Mouse (Mus musculus) natural killer cell, adult 2 months (primary cell): ENCODE results near the gene Plaur.
A peak's percentile ranks its signal among the peaks of the same experiment; 100 is the strongest.

Experiments used
- DNase-seq, 2 experiments: peaks; one replicate each; pipeline ENCODE4 v3.0.0; 2022; ENCODE audit warnings: low spot score in 2 of 2

The Plaur gene

DNA sequence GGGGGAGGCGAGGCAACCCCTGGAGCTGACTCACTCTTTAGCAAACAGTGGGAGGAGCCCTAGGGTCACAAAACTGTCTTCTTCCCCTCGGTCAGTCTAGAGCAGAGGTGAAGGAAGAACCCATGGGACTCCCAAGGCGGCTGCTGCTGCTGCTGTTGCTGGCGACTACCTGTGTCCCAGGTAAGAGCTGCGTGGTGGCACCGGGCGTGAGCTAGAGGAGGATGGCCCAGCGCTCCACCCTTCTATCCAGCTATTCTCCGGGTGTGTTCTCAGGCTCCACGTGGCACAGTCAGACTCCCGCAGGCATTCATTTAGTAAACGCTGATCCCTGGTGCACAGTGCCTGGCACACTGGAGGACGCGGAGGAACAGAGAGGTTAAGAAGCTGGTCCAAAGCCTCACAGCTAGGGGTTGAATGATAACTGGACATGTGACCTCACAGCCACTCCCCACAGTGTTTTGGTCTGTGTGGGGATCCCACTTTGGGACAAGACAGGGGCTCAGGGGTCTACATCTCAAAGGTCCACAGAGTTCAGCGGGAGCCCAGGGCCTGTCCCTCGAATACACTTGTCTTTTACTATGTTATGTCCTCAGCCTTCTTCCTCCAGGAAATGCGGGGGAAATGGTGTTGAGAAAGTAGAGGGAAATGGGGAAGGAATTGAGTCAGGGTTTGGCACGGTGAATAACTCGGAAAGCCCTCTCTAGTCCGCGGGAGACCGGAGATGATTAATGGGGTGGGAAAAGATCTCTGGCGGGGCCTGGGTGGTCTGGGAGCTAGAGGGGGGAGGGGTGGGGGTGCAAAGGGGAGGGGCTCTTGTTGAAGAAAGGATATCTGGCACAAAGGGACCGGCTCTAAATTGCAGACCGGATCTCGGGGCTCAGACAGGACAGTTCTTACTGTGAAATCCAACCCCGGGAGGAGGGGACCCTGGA is at the start of gene Plaur:
TSS of gene Plaur (plus strand) at position 97 of the 932 bp plus-strand sequence.
- DNase-seq, result peak in 1 of 2 experiments; percentile 64

DNA sequence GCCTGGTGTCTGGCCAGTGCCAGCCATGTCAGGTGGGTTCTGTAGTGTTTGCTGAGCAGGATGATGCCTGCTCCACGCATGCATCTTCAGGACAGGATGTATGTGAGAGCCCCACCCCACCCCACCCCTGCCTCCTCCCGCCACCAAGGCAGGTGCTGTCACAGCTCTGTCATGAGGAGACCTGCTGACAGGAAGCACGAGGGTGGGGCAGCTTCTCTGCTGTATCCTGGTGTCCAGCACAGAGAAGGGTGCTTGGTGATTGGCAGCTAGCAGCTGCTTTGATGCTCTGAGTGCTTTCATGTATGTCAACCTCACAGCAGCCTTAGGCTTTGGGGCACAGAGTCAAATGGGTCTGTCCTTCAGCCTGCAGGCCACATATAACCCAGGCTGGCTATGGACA is 48.7 kb upstream of the Plaur start:
- peak; percentile 65 to 85 for DNase-seq

DNA sequence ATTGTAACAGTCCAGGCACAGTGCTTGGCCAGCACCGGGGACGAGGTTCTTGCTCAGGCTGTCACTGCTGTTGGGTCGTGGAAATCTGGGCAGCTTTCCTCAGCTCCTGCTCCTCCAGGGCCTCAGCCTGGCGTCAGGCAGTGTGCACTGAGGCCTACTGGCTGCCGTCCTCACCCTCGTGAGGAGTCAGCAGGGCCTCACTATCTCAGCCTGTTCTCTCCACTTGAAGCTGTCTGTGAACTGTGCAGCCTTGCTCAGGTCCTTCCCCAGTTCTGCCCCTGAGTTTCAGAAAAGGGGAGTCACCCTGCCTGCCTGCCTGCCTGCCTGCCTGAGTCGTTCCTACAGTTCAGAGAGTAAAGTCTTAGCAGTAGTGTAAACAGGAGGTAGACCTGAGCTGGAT is 47.0 kb upstream of the Plaur start:
- no peak for DNase-seq

DNA sequence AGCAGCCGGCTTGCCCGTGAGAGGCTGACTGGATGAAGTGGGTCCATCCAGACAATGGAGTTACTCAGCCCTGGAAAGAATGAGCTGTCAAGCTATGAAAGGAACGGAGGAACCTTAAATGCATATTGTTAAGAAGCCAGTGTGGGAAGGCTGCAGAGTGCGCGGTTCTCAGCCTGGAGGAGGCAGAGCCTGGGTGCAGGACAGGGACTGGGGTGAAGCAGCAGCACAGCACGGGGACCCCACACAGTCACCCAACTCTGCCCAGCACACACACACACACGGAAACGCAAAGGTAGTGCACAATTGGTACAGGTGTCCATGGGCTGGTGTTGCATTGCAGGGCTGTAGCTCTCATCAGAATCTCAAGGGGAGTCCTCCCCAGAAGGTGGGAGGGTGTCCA is 42.7 kb upstream of the Plaur start:
- no peak for DNase-seq

DNA sequence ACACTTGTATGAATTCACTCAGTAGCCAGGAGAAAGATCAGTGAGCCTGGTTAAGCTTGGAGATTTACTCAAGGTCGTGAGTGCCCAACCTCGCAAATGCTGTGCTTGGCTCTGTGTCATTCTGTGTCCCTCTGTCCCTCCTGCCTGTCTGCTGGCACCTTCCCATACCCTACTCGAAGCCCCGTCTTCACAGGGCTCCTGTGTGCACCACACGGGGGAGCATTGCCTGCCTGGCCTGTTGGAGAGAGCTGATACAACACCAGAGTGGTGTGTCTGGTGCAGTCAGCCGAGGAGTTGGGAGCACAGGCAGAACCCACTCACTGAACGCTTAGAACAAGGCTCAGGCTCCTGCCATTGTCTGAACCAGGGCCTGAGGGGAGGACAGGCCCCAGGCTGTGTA is 40.6 kb upstream of the Plaur start:
- DNase-seq, result no peak

DNA sequence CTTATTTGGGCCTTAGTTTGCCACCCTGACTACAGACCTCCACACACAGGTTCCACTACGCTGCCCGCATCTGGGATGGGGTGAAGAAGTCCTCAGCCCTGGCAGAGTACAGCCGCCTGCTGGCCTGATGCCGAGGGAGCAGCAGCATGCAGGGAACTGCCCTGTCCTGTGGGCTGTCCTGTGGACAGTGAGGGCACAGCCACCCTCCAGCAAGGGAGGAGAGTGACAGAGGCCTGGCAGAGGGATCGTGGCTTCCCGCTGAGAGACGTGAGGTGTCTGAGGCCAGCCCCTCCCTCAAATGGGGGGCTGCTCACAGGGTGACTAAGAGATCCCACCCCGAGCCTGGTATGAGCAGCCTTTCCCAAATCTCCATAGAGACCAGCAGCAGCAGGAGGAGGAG is 40.0 kb upstream of the Plaur start:
- no peak for DNase-seq

DNA sequence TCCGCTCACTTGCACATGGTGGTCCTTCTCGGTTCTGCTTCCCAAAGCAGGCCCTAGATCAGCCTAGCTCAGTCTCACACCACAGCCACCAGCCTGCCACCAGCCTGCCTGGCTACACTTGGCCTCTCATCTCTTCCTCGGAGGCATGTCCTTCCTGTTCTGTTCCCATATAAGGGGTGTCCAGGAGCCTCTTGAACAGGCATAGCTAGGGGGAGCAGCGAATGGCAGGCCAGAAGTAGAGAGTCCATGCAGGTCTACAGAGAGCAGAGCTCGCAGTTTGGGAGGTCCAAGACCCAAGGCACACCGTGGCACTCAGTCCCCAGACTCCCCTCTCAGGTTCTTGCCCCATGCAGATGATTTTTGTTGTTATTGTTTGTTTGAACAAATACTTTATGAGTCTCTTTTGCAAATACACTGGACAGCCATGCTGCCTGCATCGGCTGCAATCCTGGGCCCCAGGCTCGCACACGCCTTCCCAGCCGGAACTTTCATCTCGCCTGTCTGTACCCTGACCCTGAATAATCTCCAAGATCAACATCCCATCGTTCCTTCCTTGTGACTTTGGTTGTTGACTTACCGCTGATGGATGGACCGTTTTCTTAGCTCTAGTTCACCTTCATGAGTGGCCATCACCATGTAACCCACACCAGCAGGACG is 39.0 kb upstream of the Plaur start:
- DNase-seq, result no peak

DNA sequence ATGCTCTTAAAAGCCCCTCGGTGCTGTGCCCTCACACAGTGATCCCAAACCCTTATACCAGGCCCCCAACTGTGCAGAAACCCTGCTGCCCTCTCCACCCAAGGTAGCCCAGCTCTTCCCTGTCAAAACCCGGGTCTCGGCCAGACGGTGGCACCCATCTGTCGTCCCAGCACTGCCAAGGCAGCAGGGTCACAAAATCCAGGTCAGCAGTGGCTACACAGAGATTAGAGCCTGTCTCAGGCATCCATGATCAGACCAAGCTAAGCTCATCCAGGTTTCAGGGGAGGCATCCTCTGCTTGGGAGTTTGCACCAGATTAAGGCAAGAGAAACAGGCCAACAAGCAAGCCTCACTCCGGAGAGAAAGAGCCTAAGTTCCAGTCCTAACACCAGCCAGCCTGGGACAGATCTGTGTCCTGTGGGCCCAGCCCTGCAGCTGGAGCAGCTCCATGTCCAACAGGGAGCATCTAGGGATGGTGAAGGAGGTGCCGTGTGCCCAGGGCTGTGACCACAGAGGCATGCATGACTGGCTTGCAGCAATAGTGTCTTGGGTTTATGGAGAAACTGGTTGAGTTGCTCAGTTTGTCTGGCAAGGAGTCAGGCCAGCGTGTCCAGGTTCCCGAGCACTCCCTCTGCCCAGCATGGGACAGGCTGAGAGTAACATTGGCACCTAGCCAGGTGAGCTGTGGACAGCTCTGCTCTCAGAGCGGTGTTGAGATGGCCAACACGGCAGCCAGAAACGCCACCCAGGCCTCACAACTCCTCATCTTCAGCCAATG is 38.1 kb upstream of the Plaur start:
- no peak for DNase-seq

DNA sequence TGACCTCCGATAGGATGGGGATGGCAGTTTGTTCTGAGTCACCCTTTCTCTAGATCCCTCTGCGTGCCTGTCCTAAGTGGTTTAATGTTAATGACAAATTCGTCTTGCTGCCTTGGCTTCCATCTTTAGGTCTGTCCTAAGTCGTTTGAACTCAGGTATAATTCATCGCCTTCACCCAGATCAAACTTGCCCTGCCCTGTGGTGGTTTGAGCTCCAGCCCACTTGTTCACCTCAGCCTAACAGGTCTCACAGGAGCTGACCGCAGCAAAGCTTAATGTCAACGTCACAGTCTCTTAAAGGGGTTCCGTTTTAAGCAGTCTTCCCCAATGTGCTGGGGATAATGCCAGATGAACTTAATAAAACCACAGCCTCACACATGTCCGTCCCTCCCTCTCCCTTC is 36.4 kb upstream of the Plaur start:
- DNase-seq, result peak; percentile 56 to 65

DNA sequence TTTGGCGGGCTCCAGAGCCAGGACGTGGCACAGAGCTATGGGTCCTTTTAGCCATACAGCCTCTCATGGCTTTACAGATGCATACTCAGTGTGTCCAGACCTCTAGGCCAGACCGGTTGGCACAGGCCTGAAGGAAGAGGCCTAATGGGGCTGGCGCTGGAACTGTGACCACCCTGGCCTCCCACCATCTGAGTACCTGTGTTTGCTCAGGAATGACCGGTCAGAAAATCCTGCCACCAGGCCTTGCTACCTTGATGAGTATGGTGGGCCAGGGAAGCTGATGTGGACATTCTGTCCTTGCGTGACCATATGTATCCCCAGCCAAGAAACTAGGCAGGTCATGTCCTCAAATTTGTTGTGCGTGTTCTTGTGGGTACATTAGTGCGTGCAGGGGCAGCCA is 35.1 kb upstream of the Plaur start:
- DNase-seq, result no peak

DNA sequence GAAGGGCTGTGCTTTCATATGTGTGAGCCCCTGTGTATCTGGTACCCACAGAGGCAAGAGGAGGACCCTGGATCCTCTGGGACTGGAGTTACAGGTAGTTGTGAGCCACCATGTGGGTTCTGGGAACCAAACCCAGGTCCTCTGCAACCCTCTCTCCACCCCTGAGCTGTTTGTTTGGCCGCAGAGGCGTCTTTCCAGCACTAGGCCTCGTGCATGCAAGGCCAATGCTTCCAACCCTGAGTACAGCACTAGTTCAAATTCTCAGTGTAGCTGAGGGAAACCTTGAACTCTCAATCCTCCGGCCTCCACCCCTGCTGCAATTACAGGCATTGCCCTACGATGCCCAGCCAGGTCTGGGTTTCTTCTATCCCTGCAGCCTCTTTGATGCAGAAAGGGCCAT is 33.6 kb upstream of the Plaur start:
- no peak for DNase-seq

DNA sequence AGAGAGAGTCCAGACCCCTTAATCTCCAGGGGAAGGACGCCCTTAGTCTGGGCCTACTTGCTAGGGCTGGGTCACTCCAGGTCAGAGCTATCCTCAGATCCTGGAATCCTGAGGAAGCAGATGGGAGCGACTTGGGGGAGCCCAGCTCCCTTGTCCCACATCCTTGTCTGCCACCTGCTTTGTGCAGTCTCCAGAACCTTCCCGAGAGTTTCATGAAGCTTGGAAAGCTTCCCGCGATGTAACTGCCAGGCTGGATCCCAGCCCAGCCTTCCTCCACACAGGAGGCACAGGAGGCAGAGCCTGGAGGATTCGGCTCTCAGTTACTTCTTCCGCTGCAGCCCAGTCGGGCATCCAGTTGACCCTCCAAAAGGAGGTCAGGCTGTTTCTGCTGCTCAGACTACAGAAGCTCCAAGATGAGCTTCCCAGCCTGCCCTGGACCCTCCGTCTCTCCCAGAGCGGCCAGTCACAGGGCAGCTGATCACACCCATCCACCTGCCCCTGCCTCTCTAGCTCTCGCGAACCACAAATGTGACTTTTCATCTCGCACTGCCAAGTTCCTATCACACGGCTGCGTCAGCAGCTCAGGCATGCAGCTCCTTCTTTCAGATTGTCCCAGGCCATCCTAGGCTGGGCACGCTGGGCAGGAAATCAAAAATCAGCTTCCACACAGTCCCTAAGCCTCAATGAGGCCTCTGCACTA is 32.7 kb upstream of the Plaur start:
- DNase-seq, result no peak

DNA sequence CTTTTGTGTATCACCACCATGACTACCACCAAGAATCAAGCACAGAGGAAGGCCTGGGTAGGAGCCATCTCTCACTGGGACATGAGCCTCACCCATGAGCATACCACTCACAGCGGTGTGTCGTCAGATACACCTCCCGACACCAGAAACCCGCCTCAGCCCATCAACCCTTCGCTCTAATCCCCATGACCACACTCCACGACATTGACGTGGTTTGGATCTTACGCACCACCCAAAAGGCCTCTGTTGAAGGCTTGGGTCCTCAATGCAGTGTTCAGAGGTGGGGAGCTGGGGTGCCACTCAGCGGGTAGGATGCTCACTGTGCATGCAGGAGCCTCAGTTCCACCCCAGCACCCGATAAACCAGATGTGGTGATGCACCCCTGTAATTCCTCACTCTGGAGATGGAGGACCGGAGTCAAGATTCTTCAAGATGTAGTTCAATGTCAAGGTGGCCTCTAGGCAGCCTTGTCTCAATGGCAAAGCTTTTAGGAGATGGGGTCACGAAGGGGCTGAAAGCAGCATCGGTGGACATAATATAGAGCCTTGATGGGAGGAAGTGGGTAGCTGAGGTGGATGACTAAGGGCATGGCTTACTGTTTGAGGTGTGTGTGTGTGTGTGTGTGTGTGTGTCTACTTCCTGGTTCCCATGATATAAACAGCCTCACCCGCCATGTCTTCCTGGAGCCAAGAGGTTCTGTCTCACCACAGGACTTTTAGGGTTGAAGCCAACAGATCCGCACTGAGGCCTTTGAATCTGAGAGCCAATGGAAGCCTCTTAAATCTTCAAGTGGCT is 31.5 kb upstream of the Plaur start:
- DNase-seq, result peak; percentile 28 to 35

DNA sequence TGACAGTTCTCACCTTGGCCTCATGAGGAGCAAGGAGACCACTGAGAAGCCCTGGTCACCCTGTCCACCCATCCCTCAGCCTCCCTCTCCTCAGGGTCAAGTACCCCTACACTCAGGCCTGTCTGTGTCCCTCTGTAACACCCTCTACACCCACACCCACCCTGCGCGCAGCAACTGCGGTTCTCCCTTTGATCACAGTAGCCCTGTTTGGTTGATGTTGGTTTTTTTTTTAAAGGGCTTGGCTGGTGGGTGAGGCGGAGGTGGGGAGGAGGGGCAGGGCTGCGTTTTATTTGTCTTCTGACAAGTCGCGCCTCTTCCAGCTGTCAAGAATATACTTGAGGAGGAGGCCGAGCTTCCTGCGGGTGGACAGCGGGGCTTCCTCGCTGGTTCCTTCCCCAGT is 30.6 kb upstream of the Plaur start:
- DNase-seq, result peak; percentile 22 to 35

DNA sequence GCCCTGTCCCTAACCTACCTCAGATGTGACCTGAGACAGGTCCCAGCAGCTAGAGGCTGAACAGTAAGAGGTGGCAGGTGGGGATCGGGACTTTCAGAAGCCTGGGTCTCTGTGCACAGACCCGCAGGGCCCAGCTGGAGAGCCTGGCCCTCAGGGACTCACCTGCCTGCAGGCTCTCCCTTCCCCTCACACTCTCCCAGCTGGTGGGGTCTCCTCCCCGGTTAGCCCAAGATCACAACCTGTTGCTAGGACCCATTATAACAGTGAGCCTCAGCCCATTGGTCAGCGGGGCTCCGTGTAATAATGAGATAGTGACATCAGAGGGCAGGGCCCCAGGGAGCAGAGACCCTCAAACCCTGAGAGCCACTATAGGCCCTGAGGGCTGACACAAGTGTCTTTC is 27.0 kb upstream of the Plaur start:
- DNase-seq, result no peak

DNA sequence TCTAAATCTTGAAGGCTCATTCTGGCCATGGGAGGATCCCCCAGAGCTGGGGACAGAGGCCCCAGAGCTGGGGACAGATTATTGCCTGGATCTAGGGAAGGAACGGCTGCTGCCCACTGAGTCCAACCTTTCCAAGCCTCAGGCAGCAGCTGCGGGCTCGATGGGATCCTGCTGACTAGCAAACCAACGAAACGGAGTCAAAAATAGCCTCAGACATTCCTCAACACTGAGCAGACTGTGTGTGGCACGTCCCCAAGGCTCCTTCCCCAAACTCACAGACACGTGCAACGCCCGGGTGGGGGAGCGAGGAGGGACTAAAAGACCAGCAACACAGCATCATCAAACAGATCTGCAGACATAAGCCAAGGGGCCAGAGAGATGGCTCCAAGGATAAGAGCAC is 24.3 kb upstream of the Plaur start:
- no peak for DNase-seq

DNA sequence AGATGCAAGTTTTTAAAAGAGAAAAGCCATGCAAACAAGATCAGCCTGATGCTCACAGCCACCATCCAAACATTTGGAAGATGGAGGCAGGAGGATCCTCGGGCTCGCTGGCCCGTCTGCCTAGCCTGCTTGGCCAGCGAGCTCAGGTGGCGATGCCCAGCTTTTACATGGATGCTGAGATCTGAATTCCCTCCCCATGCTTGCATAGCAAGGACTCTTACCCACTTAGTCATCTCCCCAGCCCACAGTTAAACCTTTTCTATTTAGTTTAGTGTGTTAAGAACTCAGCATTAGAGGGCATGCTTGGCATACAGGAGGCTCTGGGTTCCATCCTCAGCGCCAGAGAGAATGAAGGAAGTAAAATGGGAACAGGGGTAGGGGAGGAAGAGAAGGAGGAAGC is 23.1 kb upstream of the Plaur start:
- no peak for DNase-seq

DNA sequence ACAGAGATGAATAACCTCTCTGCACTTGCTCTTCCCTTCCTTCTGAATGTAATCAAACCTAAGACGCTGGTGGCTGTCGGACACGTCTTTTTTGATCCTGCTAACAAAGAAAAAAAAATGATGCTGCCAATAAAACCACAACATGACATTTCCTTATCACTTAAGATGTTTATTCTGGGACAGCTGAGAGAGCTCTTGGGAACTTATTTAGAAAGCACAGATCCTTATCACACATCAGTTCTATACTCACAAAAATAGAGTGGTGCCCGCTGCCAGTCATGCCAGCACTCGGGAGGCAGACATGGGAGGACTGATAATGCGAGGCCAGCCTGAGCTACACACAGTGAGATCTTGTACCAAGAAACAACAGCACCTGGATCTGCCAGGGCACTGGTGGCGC is 22.4 kb upstream of the Plaur start:
- no peak for DNase-seq

DNA sequence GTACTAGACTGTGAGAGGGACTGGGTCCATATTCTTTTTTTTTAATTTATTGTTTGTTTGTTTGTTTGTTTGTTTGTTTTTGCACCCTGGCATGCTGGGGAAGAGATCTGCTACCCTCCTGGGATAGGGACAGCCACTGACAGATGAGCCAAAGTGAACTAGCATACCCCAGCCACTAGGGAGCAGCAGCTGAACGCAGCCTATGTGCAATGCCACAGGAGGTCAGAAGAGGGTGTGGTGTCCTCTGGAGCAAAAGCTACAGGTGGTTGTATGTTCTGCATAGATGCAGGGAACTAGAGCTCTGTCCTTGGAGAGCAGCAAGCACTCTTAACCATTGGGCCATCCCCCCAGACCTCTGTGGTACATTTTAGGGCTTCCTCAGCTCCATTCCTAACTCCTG is 20.5 kb upstream of the Plaur start:
- peak; percentile 64 to 85 for DNase-seq

DNA sequence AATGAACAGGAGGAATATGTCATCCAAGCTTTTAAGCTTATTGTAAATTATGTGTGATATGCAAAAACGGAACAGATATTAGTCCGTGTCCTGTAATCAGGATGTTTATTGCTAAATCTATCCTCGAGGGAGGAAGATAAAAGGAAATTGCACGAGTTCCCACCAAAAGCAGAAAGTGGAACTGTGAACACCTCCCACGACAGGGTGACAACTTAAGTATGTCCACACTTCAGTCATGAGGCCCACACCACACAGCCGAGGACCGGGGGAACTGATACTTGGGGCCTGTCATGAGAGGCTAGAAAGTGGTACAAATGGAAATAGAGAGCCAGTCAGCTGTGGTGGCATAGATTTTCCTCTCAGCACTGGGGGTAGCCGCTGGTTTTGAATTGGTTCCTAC is 20.0 kb upstream of the Plaur start:
- peak in 1 of 2 experiments; percentile 82 for DNase-seq
